Mouse (Mus musculus): Measurements from ENCODE around the gene Rft1. TPM values are rescaled to one million over a fixed set of nuclear protein-coding genes. Genes with fewer than 3 reads are reported as not detected.
"Not testable (repeated sequence)": the region's sequence is repeated elsewhere in the genome, so short reads cannot be mapped to it uniquely, and the experiment has no call there.

Gene Rft1
- total RNA-seq, 2 experiments from 2014 or later = 10.6 to 11.0 TPM

DNA sequence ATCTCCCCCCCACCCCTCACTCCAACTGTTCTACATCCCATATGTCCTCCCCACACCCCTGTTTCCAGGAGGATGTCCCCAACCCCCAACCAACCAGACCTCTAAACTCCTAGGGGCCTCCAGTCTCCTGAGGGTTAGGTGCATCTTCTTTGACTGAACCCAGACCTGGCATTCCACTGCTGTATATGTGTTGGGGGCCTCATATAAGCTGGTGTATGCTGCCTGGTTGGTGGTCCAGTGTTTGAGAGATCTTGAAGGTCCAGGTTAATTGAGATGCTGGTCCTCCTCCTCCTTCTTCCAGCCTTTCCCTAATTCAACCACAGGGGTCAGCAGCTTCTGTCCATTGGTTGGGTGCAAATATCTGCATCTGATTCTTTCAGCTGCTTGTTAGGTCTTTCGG is 64.5 kb downstream of the Rft1 start:
- DNase-seq (ENCODE audit: low spot score in 2 of 2) = not testable (repeated sequence)

- DNase-seq (ENCODE audit: low spot score in 2 of 2) = no peak
Measured at GRCm38 (mm10) chr14:30719514-30719913, 65.4 kb downstream of the Rft1 start.

DNA sequence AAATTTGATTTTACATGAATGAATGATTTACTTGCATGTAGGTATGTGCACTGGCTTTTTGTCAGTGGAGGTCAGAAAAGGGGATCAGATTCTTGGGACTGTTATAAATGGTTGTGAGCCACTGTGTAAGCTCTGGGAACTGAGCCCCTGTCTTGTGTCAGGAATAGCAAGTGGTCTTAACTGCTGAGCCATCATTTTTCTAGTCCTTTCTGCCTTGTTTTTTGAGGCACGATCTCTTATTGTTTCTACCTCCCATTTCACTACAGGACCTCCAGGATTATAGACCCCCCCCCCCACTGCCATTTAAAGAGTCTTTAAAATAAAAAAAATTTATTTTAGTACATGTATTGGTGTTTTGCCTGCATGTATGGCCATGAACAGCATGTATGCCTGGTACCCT is 67.7 kb downstream of the Rft1 start:
- DNase-seq (ENCODE audit: low spot score in 2 of 2) = no peak

DNA sequence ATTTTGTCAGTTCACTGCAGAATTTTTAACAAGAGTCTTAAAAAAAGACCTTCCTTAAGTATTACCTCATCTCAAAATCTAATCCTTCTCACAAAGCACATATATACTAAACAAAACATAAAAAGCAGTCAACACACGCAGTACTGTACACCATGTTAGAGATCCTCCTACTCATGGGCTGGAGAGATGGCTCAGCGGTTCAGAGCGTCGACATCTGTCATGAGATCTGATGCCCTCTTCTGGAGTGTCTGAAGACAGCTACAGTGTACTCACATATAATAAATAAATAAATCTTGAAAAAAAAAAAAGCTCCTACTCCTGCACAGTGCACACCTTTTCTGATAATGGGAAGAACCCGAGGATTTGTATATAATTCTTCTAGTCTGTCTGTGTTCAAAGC is 68.2 kb downstream of the Rft1 start:
- no peak for DNase-seq (ENCODE audit: low spot score in 2 of 2)

- no peak for DNase-seq (ENCODE audit: low spot score in 2 of 2)
Measured at GRCm38 (mm10) chr14:30731896-30732295, 77.7 kb downstream of the Rft1 start.

DNA sequence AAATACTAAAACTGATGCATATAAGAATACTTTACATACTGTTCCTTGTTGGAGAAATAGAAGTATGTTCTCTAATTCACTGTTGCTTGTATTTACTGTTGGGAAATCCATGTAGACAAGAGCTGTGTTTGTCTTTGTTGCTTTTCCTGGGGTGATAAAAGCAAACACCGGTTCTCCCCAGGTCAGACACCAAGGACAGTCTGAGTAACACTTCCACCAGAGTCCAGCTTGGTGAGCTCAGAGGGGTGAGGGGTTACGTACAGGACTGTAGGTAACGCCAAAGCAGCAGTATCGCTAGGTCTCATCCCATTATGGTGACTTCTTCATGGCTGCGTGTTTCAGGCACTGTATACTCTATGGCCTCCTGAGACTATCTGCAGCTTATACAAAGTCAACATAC is 80.5 kb downstream of the Rft1 start:
- DNase-seq (ENCODE audit: low spot score in 2 of 2) = no peak

- no peak for DNase-seq (ENCODE audit: low spot score in 2 of 2)
Measured at GRCm38 (mm10) chr14:30735810-30736209, 81.7 kb downstream of the Rft1 start.

DNA sequence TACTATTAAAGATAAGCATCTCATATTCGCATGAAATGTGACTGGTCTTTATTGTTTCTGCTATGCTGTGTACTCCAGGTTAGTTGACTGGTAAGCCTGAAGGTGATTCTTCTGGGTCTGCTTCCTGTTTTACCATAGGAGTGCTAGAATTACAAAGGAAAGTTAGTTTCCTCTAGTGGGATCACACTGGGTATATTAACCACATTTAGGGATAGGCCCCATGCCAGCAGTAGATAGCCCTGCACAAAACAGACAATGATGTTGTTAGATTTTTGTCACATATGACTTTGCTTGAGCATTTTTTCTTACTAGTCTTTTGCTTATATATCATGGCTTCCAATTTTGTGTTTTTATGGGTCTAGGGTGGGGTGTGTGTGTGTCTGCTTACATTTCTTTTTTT is 82.3 kb downstream of the Rft1 start:
- DNase-seq (ENCODE audit: low spot score in 2 of 2) = no peak

Other genes starting within 250 kb of the Rft1 start
- 10 to 100 TPM; 16.6 to 18.2 TPM for gene Dcp1a, start 174.8 kb upstream of the Rft1 start, total RNA-seq (2021)
- 1 to 10 TPM; 2.5 TPM for gene Cacna1d, start 162.9 kb upstream of the Rft1 start, total RNA-seq (2021)
- gene Tkt, start 106.0 kb upstream of the Rft1 start, total RNA-seq (2021) = 10 to 100 TPM; 53.7 to 62.8 TPM
- gene Prkcd, start 28.1 kb upstream of the Rft1 start, total RNA-seq (2021) = 10 to 100 TPM; 25.3 to 32.0 TPM
- 10 to 100 TPM; 15.1 to 16.8 TPM for gene Sfmbt1, start 60.5 kb downstream of the Rft1 start, total RNA-seq (2021)
- gene Tmem110, start 171.2 kb downstream of the Rft1 start, total RNA-seq (2021) = 10 to 100 TPM; 13.0 to 15.7 TPM
- gene Mustn1, start 224.8 kb downstream of the Rft1 start, total RNA-seq (2021) = 100 to 1,000 TPM; 154 to 180 TPM
- 1 to 10 TPM in 1 of 2 experiments, under 1 TPM in 1; 0.86 to 4.6 TPM for gene Itih4, start 232.1 kb downstream of the Rft1 start, total RNA-seq (2021)